Mouse (Mus musculus): ENCODE measurements around the gene Glod4. TPM values are rescaled to one million over a fixed set of nuclear protein-coding genes. Genes with fewer than 3 reads are reported as not detected.
"Not testable (repeated sequence)": the region's sequence is repeated elsewhere in the genome, so short reads cannot be mapped to it uniquely, and the experiment has no call there.

Gene Glod4
- polyA plus RNA-seq, 2 experiments, result 17.9 to 60.7 TPM

DNA sequence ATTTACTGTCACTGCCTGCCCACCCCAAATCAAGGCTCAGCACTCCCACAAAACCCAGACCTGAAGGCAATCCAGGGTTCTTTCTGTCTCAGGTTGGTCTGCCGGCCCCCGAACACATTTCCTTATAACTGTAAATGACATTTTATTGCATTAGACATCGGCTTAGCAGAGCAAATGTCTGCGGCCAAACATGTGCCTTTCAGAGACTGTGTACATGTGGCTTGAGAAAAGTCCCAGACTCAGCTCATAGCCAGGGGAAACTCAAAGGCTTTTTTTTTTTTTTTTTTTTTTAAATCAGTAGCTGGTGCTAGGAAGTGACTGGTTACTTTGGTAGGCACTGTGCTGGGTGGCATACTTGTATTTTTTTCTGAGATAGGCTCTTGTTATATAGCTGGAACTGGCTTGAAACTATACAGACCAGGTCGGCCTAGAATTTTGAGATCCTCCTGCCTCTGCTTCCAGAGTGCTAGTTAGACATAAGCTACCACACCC is 27.4 kb downstream of the Glod4 start:
- WGBS (ENCODE audit: insufficient replicate concordance), result 85% methylated on average over 5 of the region's 5 CpGs
- H3K27me3 ChIP-seq (ENCODE audit: control insufficient read depth, insufficient read depth, low read length), result no peaks in the 10 kb centered on the region
- H3K36me3 ChIP-seq (replicated peaks; ENCODE audit: control insufficient read depth, insufficient read depth, low read depth), result peaks cover 11% of the 10 kb centered on the region
- peak overlapping the region; percentile 83 for H3K4me2 ChIP-seq (ENCODE audit: low read depth)
- ATAC-seq (ENCODE audit: insufficient read depth) (no peak), DNase-seq (ENCODE audit: low read depth in 3 of 3, low spot score in 3 of 3) (no peak)
- no peak for TF ChIP-seq EP300 (IDR thresholded peaks at IDR 0.05; ENCODE audit: low read depth)
- no peak for TF ChIP-seq CTCF (IDR thresholded peaks at IDR 0.05; ENCODE audit: low read depth)
- H3K27ac ChIP-seq, result no peak overlapping the region
- H3K9ac ChIP-seq (replicated peaks), result no peak overlapping the region
- H3K9me3 ChIP-seq (ENCODE audit: control insufficient read depth, low read length), result no peaks in the 10 kb centered on the region
- peak overlapping the region; percentile 76 to 83 for H3K4me3 ChIP-seq (ENCODE audit: insufficient read depth in 1 of 2, low read depth in 2 of 2, low read length in 2 of 2)
- H3K4me1 ChIP-seq (replicated peaks; ENCODE audit: control insufficient read depth in 2 of 2, insufficient read depth in 2 of 2, low read length in 1 of 2), result peaks cover 5 to 15% of the 10 kb centered on the region in 2 experiments; a peak in 3 of 4 replicates

DNA sequence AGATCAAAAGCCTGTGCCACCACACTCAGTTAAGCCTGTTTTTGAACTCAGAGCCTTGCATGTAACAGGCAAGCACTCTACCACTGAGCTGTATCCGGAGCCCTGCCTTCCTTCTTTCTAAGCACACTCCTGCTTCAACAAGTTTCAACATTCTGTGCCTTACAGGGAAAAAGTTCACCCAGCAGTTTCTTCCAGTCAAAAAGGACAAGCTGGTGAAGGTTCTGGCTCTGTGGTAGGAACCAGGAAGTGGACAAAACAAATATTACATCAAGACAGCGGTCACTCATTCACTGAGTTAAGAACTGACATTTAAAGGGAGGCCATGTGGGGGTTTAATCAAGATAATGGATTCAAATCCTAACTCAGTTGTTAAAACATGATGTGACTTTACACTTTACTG is 28.5 kb downstream of the Glod4 start:
- Histone ChIP-seq H3K4me1 (replicated peaks; ENCODE audit: control insufficient read depth in 2 of 2, insufficient read depth in 2 of 2, low read length in 1 of 2) (peaks cover 5 to 15% of the 10 kb centered on the region in 2 experiments; a peak in 3 of 4 replicates), H3K36me3 (replicated peaks; ENCODE audit: control insufficient read depth, insufficient read depth, low read depth) (peaks cover 11% of the 10 kb centered on the region), H3K4me2 (ENCODE audit: low read depth) (no peak overlapping the region), H3K27ac (no peak overlapping the region), H3K4me3 (ENCODE audit: insufficient read depth in 1 of 2, low read depth in 2 of 2, low read length in 2 of 2) (no peak overlapping the region), H3K9ac (replicated peaks) (no peak overlapping the region; the same call in 1 of the 2 replicates), H3K9me3 (ENCODE audit: control insufficient read depth, low read length) (no peaks in the 10 kb centered on the region), H3K27me3 (ENCODE audit: control insufficient read depth, insufficient read depth, low read length) (no peaks in the 10 kb centered on the region)
- no peak for DNase-seq (ENCODE audit: low read depth in 3 of 3, low spot score in 3 of 3)
- no peak for ATAC-seq (ENCODE audit: insufficient read depth)
- 84% methylated on average over 2 of the region's 2 CpGs for WGBS (ENCODE audit: insufficient replicate concordance)
- TF ChIP-seq CTCF (IDR thresholded peaks at IDR 0.05; ENCODE audit: low read depth), result no peak
- no peak for TF ChIP-seq EP300 (IDR thresholded peaks at IDR 0.05; ENCODE audit: low read depth)

DNA sequence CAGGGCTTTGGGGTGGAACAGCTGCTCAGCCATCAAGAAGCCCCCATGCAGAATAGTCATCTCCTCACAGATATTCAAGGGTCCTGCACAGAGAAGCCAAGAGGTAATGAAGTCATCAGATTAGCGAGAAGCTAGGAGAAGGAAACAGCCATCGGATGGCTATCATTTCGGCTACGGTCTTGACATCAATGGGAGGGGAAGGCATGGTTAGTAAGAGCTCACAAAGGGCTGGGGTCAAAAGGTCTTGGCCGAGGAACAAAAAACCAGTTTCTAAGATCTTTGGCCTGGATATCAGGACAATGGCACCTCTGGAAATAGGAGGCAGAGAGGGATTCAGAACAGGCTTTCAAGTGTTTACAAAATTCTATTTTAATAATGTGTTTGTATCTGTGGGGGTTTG is 29.7 kb downstream of the Glod4 start:
- H3K9me3 ChIP-seq (ENCODE audit: control insufficient read depth, low read length), result no peaks in the 10 kb centered on the region
- no peak overlapping the region for H3K4me3 ChIP-seq (ENCODE audit: insufficient read depth in 1 of 2, low read depth in 2 of 2, low read length in 2 of 2)
- H3K4me2 ChIP-seq (ENCODE audit: low read depth), result no peak overlapping the region
- no peak for ATAC-seq (ENCODE audit: insufficient read depth)
- peaks cover 5 to 15% of the 10 kb centered on the region in 2 experiments; a peak in 3 of 4 replicates for H3K4me1 ChIP-seq (replicated peaks; ENCODE audit: control insufficient read depth in 2 of 2, insufficient read depth in 2 of 2, low read length in 1 of 2)
- TF ChIP-seq CTCF (IDR thresholded peaks at IDR 0.05; ENCODE audit: low read depth) (no peak), EP300 (IDR thresholded peaks at IDR 0.05; ENCODE audit: low read depth) (no peak)
- H3K9ac ChIP-seq (replicated peaks), result no peak overlapping the region
- H3K27me3 ChIP-seq (ENCODE audit: control insufficient read depth, insufficient read depth, low read length), result no peaks in the 10 kb centered on the region
- no peak overlapping the region for H3K27ac ChIP-seq
- no peak for DNase-seq (ENCODE audit: low read depth in 3 of 3, low spot score in 3 of 3)
- peaks cover 11% of the 10 kb centered on the region for H3K36me3 ChIP-seq (replicated peaks; ENCODE audit: control insufficient read depth, insufficient read depth, low read depth)
- WGBS (ENCODE audit: insufficient replicate concordance), result 79% methylated on average over 5 of the region's 5 CpGs

DNA sequence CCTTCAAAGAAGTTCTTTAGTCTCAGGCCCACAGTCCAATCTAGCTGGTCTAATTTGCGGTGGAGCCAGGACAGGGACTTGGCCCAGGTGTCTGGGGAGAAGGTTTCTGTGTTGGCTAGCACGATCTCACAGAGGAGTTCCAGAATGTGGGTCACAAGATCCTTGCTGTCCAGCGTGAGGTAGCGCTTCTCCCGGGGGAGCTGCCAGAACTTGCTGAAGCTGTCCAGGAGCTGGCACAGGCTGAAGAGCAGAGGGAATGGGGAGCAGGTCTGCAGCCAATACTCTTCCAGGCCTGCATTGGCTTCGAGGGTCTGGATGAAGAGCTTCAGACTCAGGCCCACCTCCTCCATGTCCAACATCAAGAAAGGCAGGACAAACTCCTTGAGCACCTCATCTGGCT is 31.9 kb downstream of the Glod4 start:
- peaks cover 11% of the 10 kb centered on the region for H3K36me3 ChIP-seq (replicated peaks; ENCODE audit: control insufficient read depth, insufficient read depth, low read depth)
- not testable (repeated sequence) for H3K27ac ChIP-seq; H3K4me2 ChIP-seq (ENCODE audit: low read depth); H3K4me1 ChIP-seq (replicated peaks; ENCODE audit: control insufficient read depth in 2 of 2, insufficient read depth in 2 of 2, low read length in 1 of 2); H3K4me3 ChIP-seq (ENCODE audit: insufficient read depth in 1 of 2, low read depth in 2 of 2, low read length in 2 of 2); H3K9ac ChIP-seq (replicated peaks); H3K9me3 ChIP-seq (ENCODE audit: control insufficient read depth, low read length); H3K27me3 ChIP-seq (ENCODE audit: control insufficient read depth, insufficient read depth, low read length); ATAC-seq (ENCODE audit: insufficient read depth); DNase-seq (ENCODE audit: low read depth in 3 of 3, low spot score in 3 of 3)
- WGBS (ENCODE audit: insufficient replicate concordance), result 79% methylated on average over 2 of the region's 6 CpGs

DNA sequence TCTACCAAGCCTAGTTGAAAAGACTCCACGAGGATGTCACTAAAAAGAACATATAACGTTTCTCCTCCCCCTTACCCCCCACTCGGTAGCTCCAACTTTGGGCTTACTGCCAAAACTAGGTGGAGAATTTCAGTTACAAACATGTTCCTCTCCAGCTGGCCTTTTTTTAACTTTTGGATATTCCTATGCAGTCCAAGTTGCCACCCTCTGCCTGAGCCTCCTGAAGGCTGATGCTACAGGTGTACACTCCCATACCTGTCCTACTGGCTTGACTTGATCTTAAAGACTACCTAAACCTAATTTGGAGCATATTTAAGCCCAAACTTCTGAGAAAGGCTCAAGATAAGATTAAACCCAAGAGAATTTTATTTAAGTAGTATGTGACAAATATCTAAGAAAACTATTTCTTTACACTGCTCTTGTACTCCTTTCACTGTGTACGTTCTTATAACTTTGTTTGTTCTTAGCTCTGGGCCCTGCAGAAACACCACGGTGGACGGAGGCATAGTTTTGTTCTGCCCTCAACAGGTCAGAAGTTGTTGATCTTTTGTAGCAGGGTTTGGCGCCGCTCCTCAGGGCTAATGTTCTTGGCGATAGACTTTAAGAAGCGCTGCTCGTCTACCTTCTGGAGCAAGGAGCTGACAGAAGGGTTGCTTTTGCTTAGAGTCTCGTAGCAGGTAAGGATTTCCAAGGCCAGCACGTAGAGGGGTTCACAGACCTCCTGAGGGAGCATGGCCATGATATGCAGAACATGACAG is 33.1 kb downstream of the Glod4 start:
- no peaks in the 10 kb centered on the region for H3K9me3 ChIP-seq (ENCODE audit: control insufficient read depth, low read length)
- ATAC-seq (ENCODE audit: insufficient read depth) (no peak), DNase-seq (ENCODE audit: low read depth in 3 of 3, low spot score in 3 of 3) (no peak)
- peaks cover 11% of the 10 kb centered on the region for H3K36me3 ChIP-seq (replicated peaks; ENCODE audit: control insufficient read depth, insufficient read depth, low read depth)
- no peaks in the 10 kb centered on the region for H3K27me3 ChIP-seq (ENCODE audit: control insufficient read depth, insufficient read depth, low read length)
- no peak overlapping the region for H3K27ac ChIP-seq
- TF ChIP-seq CTCF (IDR thresholded peaks at IDR 0.05; ENCODE audit: low read depth), result no peak
- no peak for TF ChIP-seq EP300 (IDR thresholded peaks at IDR 0.05; ENCODE audit: low read depth)
- H3K4me3 ChIP-seq (ENCODE audit: insufficient read depth in 1 of 2, low read depth in 2 of 2, low read length in 2 of 2), result no peak overlapping the region
- H3K9ac ChIP-seq (replicated peaks), result no peak overlapping the region
- H3K4me2 ChIP-seq (ENCODE audit: low read depth), result no peak overlapping the region
- WGBS (ENCODE audit: insufficient replicate concordance), result 76% methylated on average over 13 of the region's 13 CpGs
- H3K4me1 ChIP-seq (replicated peaks; ENCODE audit: control insufficient read depth in 2 of 2, insufficient read depth in 2 of 2, low read length in 1 of 2), result no peaks in the 10 kb centered on the region

Data from liver, embryonic 14.5 days (tissue).